Mouse (Mus musculus) lung, adult 18-20 months (tissue): Measurements from ENCODE around the gene Iars2.

Experiments used
- DNase-seq, 2 experiments: peaks; one replicate each; pipeline ENCODE4 v3.0.0; 2022; ENCODE audit warnings: mixed read lengths in 2 of 2

The Iars2 gene

DNA sequence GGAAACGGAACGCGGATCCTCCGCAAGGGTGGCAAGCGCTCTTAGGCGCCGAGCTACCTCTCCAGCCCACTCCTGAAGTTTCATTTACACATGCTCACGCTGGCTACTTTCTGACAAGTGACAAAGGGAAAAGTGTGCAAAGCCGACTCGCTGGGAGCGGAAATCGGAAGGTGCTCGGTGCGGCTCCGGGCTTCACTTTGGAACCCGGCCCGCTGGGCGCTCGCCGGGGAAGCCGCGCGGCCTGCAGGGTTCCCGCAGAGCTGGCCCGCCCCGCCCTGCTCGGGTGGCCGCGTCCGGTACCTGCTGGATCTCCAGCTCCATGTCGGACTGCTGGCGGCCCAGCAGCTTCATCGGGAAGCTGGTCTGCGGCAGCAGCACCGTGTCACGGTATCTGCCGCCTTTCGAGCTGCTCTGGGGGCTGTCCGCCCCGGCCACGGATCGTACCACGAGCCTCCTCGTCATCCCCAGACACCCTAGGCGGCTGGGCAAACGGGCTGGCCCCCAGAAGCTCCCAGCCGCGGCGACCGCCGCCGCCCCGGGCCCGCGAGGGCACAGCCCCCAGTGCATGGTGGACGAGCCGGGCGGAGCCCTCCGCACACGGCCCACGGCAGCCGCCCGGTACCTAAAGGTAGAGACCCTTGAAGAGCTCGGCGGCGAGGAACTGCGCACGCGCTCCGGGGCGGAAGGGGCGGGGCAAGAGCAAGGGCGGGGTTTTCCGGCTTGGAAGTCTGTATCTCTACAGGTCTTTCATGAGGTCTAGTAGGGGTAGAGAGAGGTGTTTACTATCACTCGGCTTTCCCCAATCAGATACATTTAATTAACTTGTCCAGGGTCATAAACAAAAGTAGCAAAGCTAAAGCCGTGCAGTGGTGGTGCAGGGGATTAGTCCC is at the start of gene Iars2:
Gene Iars2 (minus strand): TSS at position 676 of the 890 bp plus-strand sequence.
- DNase-seq, result peak; percentile 90 to 92

DNA sequence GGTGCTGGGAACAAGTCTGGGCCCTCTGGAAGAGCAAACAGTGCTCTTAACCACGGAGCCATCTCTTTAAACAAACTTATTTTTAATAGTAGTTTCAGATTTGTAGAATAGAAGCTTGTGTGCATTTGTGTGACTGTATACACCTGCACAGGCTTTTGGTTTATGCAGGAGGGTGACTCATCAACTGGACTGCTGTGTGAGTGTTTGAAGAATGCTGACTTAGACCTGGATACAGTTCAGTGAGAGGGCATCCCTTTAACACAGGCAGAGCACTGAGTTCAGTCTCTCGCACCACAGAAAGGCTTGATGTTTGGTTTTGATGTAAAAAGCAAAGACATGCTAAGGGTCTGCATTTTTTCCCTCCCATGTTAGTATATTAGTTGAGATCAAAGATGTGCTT is 48.2 kb upstream of the Iars2 start:
- DNase-seq, result no peak

DNA sequence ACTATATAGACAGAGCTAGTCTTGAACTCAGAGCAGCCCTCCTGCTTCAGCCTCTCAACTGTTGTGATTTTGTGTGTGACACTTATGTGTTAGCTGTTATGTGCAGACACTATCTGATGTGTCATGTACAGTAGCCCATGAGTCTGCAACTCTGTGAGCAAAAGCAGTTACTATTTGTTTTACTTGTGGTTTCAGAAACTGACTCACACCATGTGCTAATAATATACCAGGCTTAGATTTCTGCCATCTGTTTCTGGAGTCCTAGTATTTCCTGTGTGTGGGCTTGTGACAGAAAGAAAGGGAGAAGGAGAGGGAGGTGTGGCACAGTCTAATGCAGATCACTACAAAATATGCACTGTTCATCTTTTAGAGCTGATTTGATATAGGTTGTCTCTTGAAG is 47.2 kb upstream of the Iars2 start:
- DNase-seq, result no peak

DNA sequence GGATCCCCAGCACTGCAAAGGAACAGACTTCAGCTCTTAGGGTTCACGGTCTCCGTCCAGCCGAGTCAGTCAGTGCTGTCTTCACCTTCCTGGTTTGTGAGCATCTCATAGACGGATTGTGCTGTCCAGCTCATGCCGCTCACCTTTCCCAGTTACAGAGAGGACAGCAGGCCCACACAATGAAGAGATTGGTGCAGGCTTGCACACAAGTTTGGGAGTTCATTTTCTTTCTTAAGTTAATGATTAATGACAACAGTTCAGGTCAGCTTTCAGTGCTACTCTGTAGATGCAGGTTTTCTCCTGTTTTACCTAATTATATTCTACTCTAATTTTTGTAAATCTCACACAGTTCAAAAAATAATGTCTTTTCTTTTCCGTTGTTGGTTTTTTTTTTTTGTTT is 40.8 kb upstream of the Iars2 start:
- DNase-seq, result no peak

DNA sequence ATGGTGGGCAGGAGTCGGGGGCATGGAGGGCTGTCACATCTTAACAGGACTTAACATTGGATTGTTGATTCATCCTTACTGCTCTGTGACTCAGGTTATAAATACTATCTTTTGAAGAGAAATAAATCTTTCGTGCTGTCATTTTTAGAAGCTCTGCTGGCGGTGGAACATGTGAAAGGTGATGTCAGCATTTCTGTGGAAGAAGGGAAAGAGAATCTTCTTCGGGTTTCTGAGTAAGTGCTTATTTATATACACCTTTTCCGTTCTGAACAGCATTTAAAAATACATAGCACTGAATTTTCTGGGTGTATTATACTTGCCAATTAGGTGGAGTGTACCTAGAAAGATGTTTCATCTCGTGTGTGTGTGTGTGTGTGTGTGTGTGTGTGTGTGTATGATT is 38.2 kb upstream of the Iars2 start:
- no peak for DNase-seq

DNA sequence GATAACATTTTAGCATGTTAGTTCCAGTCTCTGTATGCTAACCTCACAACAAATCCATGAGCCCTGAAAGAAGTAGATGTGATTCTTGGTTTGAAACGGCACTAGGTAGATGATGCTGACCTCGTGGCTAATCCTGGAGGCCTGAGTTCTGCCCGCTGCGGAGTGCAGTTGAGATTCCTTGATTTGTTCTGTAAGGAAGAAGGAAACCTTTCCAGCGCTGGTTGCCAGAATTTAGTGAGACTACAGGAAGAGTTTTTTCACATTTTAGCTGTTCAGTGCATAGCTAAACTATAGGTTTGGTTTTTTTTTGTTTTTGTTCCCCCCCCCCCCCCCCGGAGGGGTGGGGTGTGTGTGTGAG is 35.0 kb upstream of the Iars2 start:
- DNase-seq, result no peak

DNA sequence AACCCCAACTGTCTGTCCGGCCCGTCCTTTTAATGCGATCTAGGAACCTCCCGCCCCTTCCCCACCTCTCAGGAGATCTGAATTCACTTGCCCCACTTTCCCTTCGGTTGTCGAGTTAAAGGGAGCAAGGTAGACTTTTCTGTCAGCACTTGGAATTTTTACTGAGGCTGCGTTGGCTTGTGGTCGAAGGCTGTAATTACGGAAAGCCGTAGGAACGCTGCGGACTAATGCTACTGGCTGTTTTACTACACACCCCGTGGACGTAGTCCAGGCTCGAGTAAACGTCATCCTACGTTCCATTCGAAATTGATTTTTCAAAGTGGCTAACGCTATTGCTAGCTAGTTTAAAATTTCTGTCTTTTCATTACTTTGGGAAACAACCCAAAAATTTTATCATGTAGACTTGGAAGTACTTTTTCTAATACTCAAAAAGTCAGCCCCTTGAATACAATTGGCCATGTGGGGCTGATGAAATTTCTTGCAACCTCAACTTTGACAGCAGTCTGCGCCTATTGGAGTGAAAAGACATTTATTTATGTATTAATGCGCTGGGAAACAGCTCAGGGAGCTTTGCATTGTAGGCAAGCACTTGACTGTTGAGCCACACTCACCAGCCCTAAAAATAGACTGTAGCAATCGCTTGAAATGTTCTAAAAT is 34.5 kb upstream of the Iars2 start:
- peak; percentile 30 to 62 for DNase-seq

DNA sequence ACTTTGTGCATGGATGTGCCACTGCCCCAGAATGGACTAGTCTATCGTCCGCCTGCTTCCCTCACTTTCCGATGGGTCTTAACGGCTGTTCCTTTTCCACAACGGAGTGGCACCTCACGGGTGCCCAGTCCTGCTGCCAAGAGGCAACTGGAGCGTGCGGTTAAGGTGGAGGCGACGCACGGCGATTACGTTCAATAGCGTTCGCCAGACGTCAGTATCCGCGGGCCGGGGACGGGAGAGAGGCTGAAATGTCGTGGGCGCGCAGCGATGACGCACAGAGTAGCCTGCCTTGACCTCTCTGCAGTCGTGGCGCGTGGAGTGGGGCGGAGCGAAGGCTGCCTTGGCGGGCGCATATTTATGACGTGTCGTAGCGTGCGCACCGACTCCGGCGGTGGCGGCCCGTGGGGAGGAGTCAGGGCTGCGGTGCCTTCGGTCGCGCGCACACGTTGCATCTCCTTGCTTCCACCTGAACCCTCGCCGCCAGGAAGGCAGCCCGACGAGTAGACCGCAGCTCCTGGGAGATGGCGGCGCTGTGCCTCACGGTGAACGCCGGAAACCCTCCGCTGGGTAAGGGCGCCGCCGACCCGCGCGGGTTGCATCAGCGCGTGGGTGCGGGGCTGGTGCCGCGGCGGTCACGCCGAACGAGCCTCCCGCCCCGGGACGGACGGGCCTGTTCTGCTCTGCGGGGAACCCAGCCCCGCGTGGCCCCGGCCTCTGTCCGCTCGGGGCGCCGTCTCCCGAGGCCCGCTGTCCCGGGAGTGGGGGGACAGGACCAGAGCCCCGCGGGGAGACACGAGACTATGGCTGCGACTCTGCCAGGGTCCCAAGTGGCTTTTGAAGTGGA is 33.7 kb upstream of the Iars2 start, which contains the start of gene Eprs:
Gene Eprs (plus strand): TSS at position 368 of the 844 bp plus-strand sequence.
- peak; percentile 99 for DNase-seq

DNA sequence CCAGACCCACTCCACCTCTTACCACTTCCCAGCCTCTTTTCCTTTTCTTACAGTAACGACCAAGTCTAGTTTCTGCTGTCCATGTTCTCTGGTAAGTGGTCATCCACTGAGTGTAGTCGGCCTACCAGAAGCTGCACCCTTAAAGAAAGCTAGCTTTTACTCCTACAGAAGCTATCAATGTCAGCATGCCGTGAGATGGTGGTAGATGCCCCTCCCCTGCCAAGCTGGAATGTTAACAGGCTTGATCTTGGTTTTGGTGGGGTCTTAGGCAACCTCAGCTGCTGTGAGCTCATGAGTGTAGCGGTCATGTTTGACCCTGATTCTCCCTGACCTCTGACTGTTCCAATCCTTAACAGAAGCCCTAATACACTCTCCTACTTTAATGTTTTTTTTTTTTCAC is 29.0 kb upstream of the Iars2 start:
- no peak for DNase-seq

DNA sequence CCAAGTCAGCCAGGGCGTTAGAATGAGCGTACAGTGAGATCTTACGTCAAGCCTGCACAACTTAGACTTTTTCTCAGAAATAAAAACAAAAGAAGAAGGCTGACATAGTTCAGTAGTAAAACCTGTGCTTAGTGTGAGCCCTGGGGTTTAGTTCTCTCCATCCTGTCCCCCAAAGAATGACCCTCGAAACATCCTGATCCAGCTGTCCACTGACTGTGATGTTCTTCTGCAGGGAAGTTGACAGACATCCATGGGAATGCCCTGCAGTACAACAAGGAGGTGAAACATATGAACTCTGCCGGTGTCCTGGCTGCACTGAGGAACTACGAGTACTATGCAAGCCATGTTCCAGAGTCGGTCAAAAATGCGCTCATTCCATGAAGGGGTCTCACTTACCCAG is 27.1 kb upstream of the Iars2 start:
- no peak for DNase-seq

DNA sequence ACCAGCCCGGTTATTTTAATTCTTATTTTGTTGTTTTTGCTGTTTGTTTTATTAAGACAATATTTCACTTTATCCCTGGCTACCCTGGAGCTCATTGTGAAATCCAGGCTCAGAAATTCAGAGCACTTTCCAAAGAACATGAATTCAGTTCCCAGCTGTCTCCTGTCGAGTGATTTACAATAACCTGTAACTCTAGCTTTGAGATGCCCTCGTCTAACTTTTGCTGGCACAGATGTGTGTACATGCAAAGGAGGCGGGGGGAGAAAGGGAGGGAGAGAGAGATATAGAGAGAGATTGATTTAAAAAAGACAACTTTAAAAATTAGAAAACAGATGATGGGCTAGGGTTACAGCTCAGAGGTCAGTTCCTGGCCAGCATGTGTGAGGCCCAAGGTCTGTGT is 25.5 kb upstream of the Iars2 start:
- DNase-seq, result no peak

DNA sequence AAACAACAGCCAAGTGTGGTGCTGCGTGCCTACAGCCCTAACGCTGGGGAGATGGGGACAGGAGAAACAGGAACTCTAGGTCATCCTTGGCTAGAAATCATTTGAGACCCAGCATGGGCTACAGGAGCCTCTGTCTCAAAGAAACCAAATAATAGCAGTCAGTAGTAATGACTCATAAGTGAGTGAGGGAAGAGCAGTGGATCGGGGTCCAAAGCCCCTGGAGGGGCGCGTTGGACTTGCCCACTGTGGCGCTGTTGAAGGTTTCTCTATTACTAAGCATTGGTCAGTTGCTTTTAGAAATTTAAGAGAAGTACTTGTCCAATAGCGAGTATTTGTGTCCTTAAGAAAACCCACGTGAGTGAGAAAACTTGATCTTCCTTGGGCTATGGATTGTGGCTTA is 24.2 kb upstream of the Iars2 start:
- no peak for DNase-seq

DNA sequence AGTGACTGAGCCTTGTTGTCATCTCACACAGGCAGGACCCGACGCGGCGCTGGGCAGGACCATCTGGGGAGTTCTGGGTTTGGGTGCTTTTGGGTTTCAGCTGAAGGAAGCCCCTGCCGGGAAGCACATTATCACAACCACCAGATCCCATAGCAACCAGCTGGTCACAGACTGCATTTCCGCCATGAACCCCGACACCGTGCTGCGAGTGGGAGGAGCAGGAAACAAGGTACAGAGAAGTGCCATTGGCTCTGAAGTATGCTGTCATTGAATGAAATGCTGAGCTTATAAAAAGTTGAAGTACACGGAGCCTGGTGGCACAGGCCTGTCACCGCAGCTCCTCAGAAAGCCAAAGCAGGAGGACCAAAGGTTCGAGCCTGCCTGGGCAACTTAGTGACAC is 23.0 kb upstream of the Iars2 start:
- no peak for DNase-seq

DNA sequence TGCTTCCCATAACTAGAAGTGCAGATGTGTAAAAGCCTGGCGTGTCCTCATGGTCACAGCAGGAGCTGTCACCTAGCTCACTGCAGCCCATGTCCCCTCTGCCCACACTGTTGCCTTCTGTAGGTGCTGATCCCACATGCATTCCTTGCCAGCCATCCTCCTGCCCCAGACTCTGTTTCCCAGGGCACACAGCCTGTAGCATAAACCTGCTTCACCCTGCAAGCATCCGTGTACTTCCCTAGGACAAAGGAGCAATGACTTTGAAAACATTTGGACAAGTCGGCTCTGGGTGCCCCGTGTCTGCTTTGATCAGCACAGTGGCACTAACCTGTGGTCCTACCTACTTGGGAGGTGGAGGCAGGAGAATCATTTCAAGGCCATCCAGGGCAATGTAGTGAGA is 21.4 kb upstream of the Iars2 start:
- no peak for DNase-seq

DNA sequence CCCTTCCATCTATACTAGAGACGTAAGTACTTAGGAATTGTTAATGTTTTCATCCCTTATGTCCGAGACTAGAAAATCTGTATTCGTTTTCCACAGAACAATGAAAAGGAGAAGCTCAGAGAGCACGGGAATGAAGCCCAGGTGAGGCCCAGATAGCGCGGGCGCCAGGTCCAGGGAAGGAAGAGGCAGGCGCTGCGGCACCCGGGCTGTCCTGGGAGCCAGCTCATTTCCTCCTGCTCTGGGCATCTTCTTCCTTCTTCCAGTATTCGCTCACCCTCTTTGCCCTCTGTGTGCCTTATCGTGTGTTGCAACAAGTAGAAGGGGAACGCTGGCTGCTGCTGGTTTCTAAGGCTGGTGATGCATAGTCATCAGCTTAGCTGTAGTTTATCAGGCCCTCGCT is 20.5 kb upstream of the Iars2 start:
- no peak for DNase-seq

DNA sequence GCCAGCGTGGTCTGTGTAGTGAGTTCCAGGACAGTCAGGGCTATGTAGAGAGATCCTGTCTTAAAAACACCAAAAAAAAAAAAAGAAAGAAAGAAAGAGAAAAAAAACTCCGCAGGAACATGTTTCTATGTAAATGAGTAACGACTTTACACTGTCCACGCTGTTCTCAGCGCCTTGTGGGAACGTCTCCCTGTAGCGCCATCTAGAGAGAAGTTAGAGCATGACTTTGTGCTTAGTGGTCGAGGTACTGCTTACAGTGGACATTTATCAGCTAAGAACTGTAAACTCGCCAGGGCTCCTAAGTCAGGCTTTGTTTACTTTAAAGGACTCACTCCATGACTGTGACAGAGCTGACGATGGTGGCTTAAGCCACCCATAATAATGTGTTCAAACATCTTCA is 17.0 kb upstream of the Iars2 start:
- DNase-seq, result no peak

DNA sequence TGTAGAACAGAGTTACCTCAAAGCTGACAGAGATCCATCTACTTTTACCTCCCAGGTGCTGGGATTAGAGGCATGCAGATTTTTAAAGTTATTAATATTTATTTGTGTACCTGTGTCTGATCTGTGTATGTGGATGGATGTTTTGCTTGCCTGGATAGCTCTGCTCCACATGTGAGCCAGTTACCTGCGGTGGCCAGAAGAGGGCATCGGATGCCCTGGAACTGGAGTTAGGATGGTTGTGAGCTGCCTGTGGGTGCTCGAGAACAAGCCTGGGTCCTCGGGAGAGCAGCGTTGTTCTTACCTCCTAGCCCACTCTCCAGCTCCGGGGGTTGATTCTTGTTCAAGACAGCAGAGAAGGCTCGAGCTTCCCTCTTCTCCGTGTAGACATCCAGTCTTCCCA is 14.2 kb upstream of the Iars2 start:
- DNase-seq, result no peak

DNA sequence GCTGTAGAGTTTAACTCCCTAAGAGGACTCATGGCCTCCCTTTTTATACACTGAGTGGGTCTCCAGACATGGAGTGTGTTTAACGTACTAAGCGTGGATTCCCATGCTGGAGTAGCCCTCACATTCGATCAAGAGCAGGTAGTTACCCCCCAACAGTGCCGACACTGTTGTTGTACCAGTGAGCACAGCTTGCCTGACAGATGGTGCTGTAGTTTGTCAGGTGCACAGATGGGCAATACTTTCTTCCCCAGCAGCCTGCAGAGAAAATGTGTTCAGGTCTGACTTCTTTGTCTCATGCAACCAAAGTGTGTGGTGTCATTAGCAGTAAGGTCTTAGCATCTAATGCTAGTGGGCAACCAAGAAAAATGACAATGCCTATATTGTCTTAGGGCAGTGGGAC is 13.2 kb upstream of the Iars2 start:
- no peak for DNase-seq

DNA sequence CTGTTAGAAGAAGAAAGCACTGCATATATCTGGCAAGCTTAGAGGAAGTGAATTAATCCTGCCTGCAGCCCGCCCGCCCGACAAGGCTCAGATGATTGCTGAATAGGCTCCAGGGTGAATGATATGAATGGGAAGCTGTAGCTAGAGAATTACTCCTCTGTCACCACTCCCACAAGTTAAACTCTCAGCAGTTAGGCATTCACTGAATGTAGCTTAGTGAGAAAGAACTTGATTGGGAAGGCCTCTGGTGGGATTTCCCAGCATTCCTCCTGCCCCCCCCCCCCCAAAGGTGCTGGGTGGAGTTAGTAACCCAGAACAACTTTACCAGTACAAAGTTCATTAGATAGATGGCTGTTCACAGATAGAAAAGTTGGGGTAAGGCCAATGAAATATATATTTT is 7.3 kb upstream of the Iars2 start:
- DNase-seq, result no peak

DNA sequence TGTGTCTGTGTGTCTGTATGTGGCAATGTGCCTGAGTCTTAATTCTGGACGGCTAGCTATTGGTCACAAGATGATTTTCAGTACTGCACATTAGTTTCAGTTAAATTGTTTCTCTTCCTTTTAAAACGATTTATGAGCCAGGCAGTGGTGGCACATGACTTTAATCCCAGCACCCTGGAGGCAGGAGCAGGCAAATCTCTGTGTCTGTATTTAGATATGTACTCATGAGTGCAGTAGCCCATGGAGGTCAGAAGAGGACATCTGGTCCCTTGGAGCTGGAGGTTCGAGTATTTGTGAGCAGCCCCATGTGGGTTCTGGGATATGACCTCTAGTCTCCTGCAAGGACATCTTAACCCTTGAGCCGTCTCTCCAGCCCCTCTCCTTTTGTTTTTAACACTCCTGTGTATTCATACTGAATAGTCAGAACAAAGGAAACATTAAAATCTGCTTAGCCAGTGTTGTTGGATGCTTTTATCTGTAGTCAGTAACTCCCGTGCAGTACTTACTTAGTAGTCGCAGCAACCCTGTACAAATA is 6.1 kb upstream of the Iars2 start:
- DNase-seq, result no peak

DNA sequence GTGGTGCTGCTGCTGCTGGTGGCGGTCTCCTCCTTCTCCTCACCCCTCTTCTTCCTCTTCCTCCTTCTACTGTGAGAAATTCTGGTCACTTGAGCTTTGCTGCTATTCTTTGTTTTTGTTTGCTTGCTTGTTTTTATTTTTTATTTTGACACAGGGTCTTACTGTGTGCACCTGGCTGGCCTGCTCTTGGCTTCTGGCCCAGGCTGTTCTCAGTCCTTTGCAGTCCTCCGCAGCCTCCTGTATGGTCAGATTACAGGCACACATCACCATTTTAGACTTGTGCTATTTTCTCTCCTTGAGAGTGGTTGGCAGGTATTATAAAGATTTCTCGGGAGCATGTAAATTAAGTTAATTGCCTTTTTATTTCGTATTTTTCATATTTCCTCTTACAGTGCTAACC is 4.9 kb upstream of the Iars2 start:
- no peak for DNase-seq

DNA sequence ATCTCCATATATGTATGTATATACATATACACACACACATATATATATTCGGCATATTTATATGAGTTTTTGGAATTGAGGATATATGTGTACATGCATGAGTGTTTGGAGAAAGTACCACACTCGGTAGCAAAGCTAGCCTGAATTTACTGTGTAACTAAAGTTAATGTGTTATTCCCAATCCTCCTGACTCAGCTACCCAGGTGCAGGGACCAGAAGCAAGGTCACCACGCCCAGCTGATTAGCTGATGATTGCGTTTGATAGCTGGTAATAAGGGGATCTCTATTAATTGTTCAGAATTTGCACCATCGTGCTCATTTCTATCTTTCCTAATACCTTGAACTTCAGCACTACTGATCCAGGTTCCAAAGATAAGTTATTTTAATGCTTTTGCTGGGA is 4.5 kb upstream of the Iars2 start:
- DNase-seq, result no peak

DNA sequence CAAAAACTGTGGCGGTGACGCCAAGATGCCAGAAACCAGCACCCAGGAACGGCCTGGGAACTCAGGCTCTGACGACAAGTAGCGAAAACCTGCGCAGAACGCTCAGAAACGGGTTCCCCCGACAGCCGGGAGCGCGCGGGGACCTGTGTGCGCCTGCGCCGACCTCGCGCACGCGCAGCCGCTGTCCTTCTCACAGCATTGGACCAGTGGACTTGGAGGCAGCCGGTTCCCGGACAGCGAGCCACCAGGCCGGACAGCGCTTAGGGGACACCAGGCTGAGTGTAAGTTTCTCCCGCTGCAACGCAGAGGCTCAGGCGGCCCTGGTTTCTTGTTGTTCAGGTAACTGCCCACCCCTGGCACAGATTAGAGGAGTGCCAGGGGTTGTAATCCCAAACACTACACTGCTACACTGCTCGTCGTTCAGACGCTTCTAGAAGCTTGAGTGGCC is 2.8 kb upstream of the Iars2 start, which contains the start of gene Bpnt1:
Gene Bpnt1 (plus strand): TSS at position 167 of the 448 bp plus-strand sequence.
- peak; percentile 90 to 93 for DNase-seq
